Mouse (Mus musculus) kidney, embryonic 15.5 days (tissue): ENCODE results near the gene Panx1. TPM values are rescaled to one million over a fixed set of nuclear protein-coding genes. Genes with fewer than 3 reads are reported as not detected.

ENCODE experiments used
- ATAC-seq: fragments of 200-750 bp; cut with Nextera tagmentation; replicated peaks from 2 replicates; pipeline ENCODE4 v1.8.0; 2017; ENCODE audit warnings: moderate TSS enrichment; ENCODE audit not compliant: low FRiP score
- H3K27ac ChIP-seq: fragments of 300-500 bp; sonication (generic); 2 replicates; pipeline ENCODE4 v1.5.1; 2015; ENCODE audit warnings: mild to moderate bottlenecking, inconsistent platforms
- H3K27me3 ChIP-seq: fragments of 300-500 bp; sonication (generic); 2 replicates; pipeline ENCODE4 v1.6.1; 2015; ENCODE audit warnings: inconsistent platforms
- H3K36me3 ChIP-seq: fragments of 300-500 bp; sonication (generic); 2 replicates; pipeline ENCODE4 v1.6.1; 2015; ENCODE audit warnings: inconsistent platforms
- H3K4me1 ChIP-seq: fragments of 300-500 bp; sonication (generic); 2 replicates; pipeline ENCODE4 v1.6.1; 2015; ENCODE audit warnings: inconsistent platforms
- H3K4me2 ChIP-seq: fragments of 300-500 bp; sonication (generic); 2 replicates; pipeline ENCODE4 v1.6.1; 2015; ENCODE audit warnings: moderate library complexity, mild to moderate bottlenecking, inconsistent platforms
- H3K4me3 ChIP-seq: fragments of 300-500 bp; sonication (generic); replicated peaks from 2 replicates; pipeline ENCODE4 v1.5.1; 2015; ENCODE audit warnings: mild to moderate bottlenecking, inconsistent platforms
- H3K9ac ChIP-seq: fragments of 300-500 bp; sonication (generic); 2 replicates; pipeline ENCODE4 v1.6.1; 2015; ENCODE audit warnings: mild to moderate bottlenecking, inconsistent platforms
- H3K9me3 ChIP-seq: fragments of 300-500 bp; sonication (generic); replicated peaks from 2 replicates; pipeline ENCODE4 v1.6.1; 2016; ENCODE audit warnings: inconsistent platforms
- WGBS: fragments of 180-500 bp; shearing (Covaris S2); methylation state at CpG from one replicate; pipeline ENCODE4 v1.1.7; 2015; ENCODE audit warnings: mixed read lengths; 5-methylcytosine and 5-hydroxymethylcytosine counted together
- polyA plus RNA-seq: library from polyadenylated mRNA; unstranded; fragments of >200 nt; fragmentation: Nextera tagmentation; extraction: Ambion mirVana; gene quantifications from 2 replicates; pipeline ENCODE4 v1.2.1, GENCODE M21; 2015

The Panx1 gene
- polyA plus RNA-seq, 1 experiment from 2014 or later, result 48.0 TPM

DNA sequence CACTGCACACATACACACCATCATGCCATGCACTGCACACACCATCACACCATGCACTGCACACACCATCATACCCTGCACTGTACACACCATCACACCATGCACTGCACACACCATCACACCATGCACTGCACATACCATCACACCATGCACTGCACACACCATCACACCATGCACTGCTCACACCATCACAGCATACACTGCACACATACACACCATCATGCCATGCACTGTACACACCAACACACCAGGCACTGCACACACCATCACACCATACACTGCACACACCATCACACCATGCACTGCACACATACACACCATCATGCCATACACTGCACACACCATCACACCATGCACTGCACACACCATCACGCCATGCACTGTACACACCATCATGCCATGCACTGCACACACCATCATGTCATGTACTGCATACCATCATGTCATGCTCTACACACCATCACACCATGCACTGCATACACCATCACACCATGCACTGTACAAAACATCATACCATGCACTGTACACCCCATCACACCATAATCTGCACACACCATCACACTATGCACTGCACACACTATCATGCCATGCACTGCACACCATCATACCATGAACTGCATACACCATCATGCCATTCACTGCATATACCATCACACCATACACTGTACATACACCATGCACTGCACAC, 56.5 kb downstream of the Panx1 start:
- H3K27me3 ChIP-seq, result no peaks in the 10 kb centered on the region
- no peaks in the 10 kb centered on the region for H3K9me3 ChIP-seq
- no peaks in the 10 kb centered on the region for H3K36me3 ChIP-seq
- H3K4me3 ChIP-seq, result no peak overlapping the region
- H3K27ac ChIP-seq, result no peak overlapping the region
- no peak overlapping the region for H3K9ac ChIP-seq
- no peak overlapping the region for H3K4me2 ChIP-seq
- no peak for ATAC-seq
- 98% methylated on average over 1 of the region's 1 CpGs for WGBS
- H3K4me1 ChIP-seq, result no peaks in the 10 kb centered on the region

- Histone ChIP-seq H3K9me3 (no peaks in the 10 kb centered on the region), H3K27me3 (no peaks in the 10 kb centered on the region), H3K9ac (no peak overlapping the region), H3K4me2 (no peak overlapping the region), H3K4me1 (no peaks in the 10 kb centered on the region), H3K4me3 (no peak overlapping the region), H3K27ac (no peak overlapping the region), H3K36me3 (no peaks in the 10 kb centered on the region)
- ATAC-seq, result no peak
- WGBS, result 66% methylated on average over 3 of the region's 3 CpGs
These were observed 62.1 kb downstream of the Panx1 start for GRCm38 (mm10) chr9:14983141-14983540.

GRCm38 (mm10) chr9:14982683-14983082, 62.6 kb downstream of the Panx1 start:
- no peaks in the 10 kb centered on the region for H3K4me1 ChIP-seq
- no peaks in the 10 kb centered on the region for H3K9me3 ChIP-seq
- H3K36me3 ChIP-seq, result no peaks in the 10 kb centered on the region
- no peak overlapping the region for H3K27ac ChIP-seq
- no peak for ATAC-seq
- H3K27me3 ChIP-seq, result no peaks in the 10 kb centered on the region
- H3K4me3 ChIP-seq, result no peak overlapping the region
- no peak overlapping the region for H3K9ac ChIP-seq
- no peak overlapping the region for H3K4me2 ChIP-seq

- Histone ChIP-seq H3K4me1 (no peaks in the 10 kb centered on the region), H3K4me3 (no peak overlapping the region), H3K9me3 (no peaks in the 10 kb centered on the region), H3K36me3 (no peaks in the 10 kb centered on the region), H3K9ac (no peak overlapping the region), H3K4me2 (no peak overlapping the region), H3K27ac (no peak overlapping the region), H3K27me3 (no peaks in the 10 kb centered on the region)
- 92% methylated on average over 4 of the region's 4 CpGs for WGBS
- ATAC-seq, result no peak
These were observed 63.6 kb downstream of the Panx1 start for GRCm38 (mm10) chr9:14981539-14982155.

GRCm38 (mm10) chr9:14974251-14975232, 70.7 kb downstream of the Panx1 start:
- no peaks in the 10 kb centered on the region for H3K27me3 ChIP-seq
- no peaks in the 10 kb centered on the region for H3K36me3 ChIP-seq
- H3K4me3 ChIP-seq, result no peak overlapping the region
- no peak overlapping the region for H3K27ac ChIP-seq
- H3K4me2 ChIP-seq, result no peak overlapping the region
- no peak for ATAC-seq
- no peaks in the 10 kb centered on the region for H3K4me1 ChIP-seq
- H3K9ac ChIP-seq, result no peak overlapping the region
- WGBS, result 82% methylated on average over 6 of the region's 6 CpGs
- H3K9me3 ChIP-seq, result no peaks in the 10 kb centered on the region

GRCm38 (mm10) chr9:14973762-14974161, 71.5 kb downstream of the Panx1 start:
- ATAC-seq, result no peak

DNA sequence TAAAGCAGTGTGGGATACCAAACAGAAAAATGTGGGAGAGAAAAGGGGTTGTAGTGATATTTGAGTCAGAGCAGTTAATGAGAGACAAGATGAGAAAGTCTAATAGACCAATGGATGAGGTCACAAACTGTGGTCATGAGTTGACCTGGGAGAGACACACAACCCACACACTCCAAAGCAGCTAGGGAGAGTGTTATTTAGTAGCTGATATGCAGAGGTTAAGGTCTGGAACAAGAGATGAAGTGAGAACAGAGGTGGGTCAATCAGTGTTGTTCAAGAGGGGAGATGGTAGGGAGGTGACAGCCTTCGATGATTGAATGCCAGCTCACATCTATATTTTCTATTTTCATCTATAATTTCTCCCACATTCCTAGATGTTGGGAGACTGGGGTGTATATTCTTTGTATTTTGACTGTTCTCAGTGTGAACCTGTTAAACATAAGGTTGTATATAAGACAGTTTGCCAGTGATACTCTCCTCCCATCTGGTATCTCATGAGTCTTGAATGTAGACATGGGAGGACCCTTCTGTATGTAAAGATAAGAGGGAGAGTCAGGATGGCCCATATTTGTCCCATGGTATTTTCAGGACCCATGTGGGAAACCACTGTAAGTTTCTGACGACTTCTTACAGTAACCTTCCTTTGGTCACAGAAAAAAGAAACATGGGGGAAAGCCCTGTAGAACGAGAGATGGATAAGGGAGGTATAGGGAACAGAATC, 74.3 kb downstream of the Panx1 start:
- H3K4me2 ChIP-seq, result no peak overlapping the region
- no peak overlapping the region for H3K9ac ChIP-seq
- H3K4me3 ChIP-seq, result no peak overlapping the region
- no peaks in the 10 kb centered on the region for H3K9me3 ChIP-seq
- WGBS, result 77% methylated on average over 3 of the region's 3 CpGs
- H3K36me3 ChIP-seq, result no peaks in the 10 kb centered on the region
- H3K27ac ChIP-seq, result no peak overlapping the region
- no peak for ATAC-seq
- H3K27me3 ChIP-seq, result no peaks in the 10 kb centered on the region
- H3K4me1 ChIP-seq, result no peaks in the 10 kb centered on the region

More at GRCm38 (mm10) chr9:14973762-14974161, 71.5 kb downstream of the Panx1 start:
- WGBS, result 84% methylated on average over 7 of the region's 7 CpGs
- Histone ChIP-seq H3K4me2 (no peak overlapping the region), H3K4me3 (no peak overlapping the region), H3K4me1 (no peaks in the 10 kb centered on the region), H3K9ac (no peak overlapping the region), H3K36me3 (no peaks in the 10 kb centered on the region), H3K27me3 (no peaks in the 10 kb centered on the region), H3K9me3 (no peaks in the 10 kb centered on the region), H3K27ac (no peak overlapping the region)

- H3K27ac ChIP-seq, result no peak overlapping the region
- no peak overlapping the region for H3K4me3 ChIP-seq
- H3K4me1 ChIP-seq, result no peaks in the 10 kb centered on the region
- ATAC-seq, result no peak
- no peak overlapping the region for H3K4me2 ChIP-seq
- no peaks in the 10 kb centered on the region for H3K27me3 ChIP-seq
- H3K9me3 ChIP-seq, result no peaks in the 10 kb centered on the region
- 63% methylated on average over 4 of the region's 4 CpGs for WGBS
- no peaks in the 10 kb centered on the region for H3K36me3 ChIP-seq
- H3K9ac ChIP-seq, result no peak overlapping the region
These were observed 75.1 kb downstream of the Panx1 start for GRCm38 (mm10) chr9:14970211-14970610.

DNA sequence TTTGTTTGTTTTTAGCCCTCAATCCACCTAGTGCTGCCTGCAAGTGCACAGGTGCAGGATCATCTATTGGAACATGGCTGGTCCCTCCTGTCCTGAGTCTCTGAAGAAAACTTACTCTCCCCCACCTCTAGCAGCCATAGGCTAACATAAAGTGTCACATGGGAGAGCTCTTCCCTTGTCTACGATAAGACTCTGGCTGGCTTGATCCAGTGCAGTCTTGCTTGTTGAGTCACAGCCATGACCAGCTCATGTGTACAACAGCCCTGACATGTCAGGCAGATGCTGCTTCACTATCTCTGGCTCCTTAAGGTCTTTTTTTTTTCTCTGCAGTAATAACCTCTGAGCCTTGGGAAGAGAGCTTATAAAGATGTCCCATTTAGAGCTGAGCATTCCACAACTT, 77.7 kb downstream of the Panx1 start:
- no peaks in the 10 kb centered on the region for H3K4me1 ChIP-seq
- WGBS, result 93% methylated on average over 1 of the region's 1 CpGs
- H3K4me2 ChIP-seq, result no peak overlapping the region
- no peak overlapping the region for H3K4me3 ChIP-seq
- H3K27ac ChIP-seq, result no peak overlapping the region
- no peak for ATAC-seq
- H3K9me3 ChIP-seq, result no peaks in the 10 kb centered on the region
- no peaks in the 10 kb centered on the region for H3K27me3 ChIP-seq
- H3K36me3 ChIP-seq, result no peaks in the 10 kb centered on the region
- H3K9ac ChIP-seq, result no peak overlapping the region

- Histone ChIP-seq H3K4me2 (no peak overlapping the region), H3K9ac (no peak overlapping the region), H3K4me1 (no peaks in the 10 kb centered on the region), H3K4me3 (no peak overlapping the region), H3K27me3 (no peaks in the 10 kb centered on the region), H3K9me3 (no peaks in the 10 kb centered on the region), H3K36me3 (no peaks in the 10 kb centered on the region), H3K27ac (no peak overlapping the region)
- ATAC-seq, result no peak
- 59% methylated on average over 4 of the region's 4 CpGs for WGBS
These were observed 78.5 kb downstream of the Panx1 start for GRCm38 (mm10) chr9:14966787-14967186.

GRCm38 (mm10) chr9:14965368-14965767, 79.9 kb downstream of the Panx1 start:
- no peak overlapping the region for H3K4me2 ChIP-seq
- no peaks in the 10 kb centered on the region for H3K27me3 ChIP-seq
- H3K4me3 ChIP-seq, result no peak overlapping the region
- no peaks in the 10 kb centered on the region for H3K4me1 ChIP-seq
- no peak for ATAC-seq
- no peak overlapping the region for H3K27ac ChIP-seq
- H3K9me3 ChIP-seq, result no peaks in the 10 kb centered on the region
- no peaks in the 10 kb centered on the region for H3K36me3 ChIP-seq
- no peak overlapping the region for H3K9ac ChIP-seq
